Mouse (Mus musculus): ENCODE results near the gene Tex12. TPM values are rescaled to one million over a fixed set of nuclear protein-coding genes. Genes with fewer than 3 reads are reported as not detected.

The Tex12 gene
- polyA plus RNA-seq, 1 experiment from 2014 or later: not detected

Other genes starting within 250 kb of the Tex12 start
- 184 and 204 TPM in 2 replicates for gene Rpl10-ps3, start 216.4 kb downstream of the Tex12 start, polyA plus RNA-seq (2016; fragmentation: Nextera tagmentation; extraction: Ambion mirVana)
- 1.2 TPM in 2 replicates for gene Plet1, start 66.8 kb downstream of the Tex12 start, polyA plus RNA-seq (2016; fragmentation: Nextera tagmentation; extraction: Ambion mirVana)
- gene Pts, start 32.6 kb downstream of the Tex12 start, polyA plus RNA-seq (2016; fragmentation: Nextera tagmentation; extraction: Ambion mirVana): 71.9 and 73.6 TPM in 2 replicates
- gene Il18, start 6.5 kb downstream of the Tex12 start, polyA plus RNA-seq (2016; fragmentation: Nextera tagmentation; extraction: Ambion mirVana): 3.3 and 5.1 TPM in 2 replicates
- 0.12 TPM in 1 of 2 replicates, not detected in the other for gene Bco2, start 6.1 kb downstream of the Tex12 start, polyA plus RNA-seq (2016; fragmentation: Nextera tagmentation; extraction: Ambion mirVana)
- gene Sdhd, start 42.5 kb upstream of the Tex12 start, polyA plus RNA-seq (2016; fragmentation: Nextera tagmentation; extraction: Ambion mirVana): 240 and 246 TPM in 2 replicates
- gene Timm8b, start 42.6 kb upstream of the Tex12 start, polyA plus RNA-seq (2016; fragmentation: Nextera tagmentation; extraction: Ambion mirVana): 304 and 322 TPM in 2 replicates
- 4.4 and 4.8 TPM in 2 replicates for gene Pih1d2, start 56.0 kb upstream of the Tex12 start, polyA plus RNA-seq (2016; fragmentation: Nextera tagmentation; extraction: Ambion mirVana)
- gene Nkapd1, start 56.1 kb upstream of the Tex12 start, polyA plus RNA-seq (2016; fragmentation: Nextera tagmentation; extraction: Ambion mirVana): 28.5 and 31.4 TPM in 2 replicates
- 44.4 and 47.4 TPM in 2 replicates for gene Dlat, start 98.5 kb upstream of the Tex12 start, polyA plus RNA-seq (2016; fragmentation: Nextera tagmentation; extraction: Ambion mirVana)
- gene Dixdc1, start 178.2 kb upstream of the Tex12 start, polyA plus RNA-seq (2016; fragmentation: Nextera tagmentation; extraction: Ambion mirVana): 20.2 and 20.8 TPM in 2 replicates
- gene 2310030G06Rik, start 185.2 kb upstream of the Tex12 start, polyA plus RNA-seq (2016; fragmentation: Nextera tagmentation; extraction: Ambion mirVana): 4.5 and 4.6 TPM in 2 replicates
- 25.4 and 36.0 TPM in 2 replicates for gene Cryab, start 190.0 kb upstream of the Tex12 start, polyA plus RNA-seq (2016; fragmentation: Nextera tagmentation; extraction: Ambion mirVana)
- 8.5 and 10.1 TPM in 2 replicates for gene Hspb2, start 191.0 kb upstream of the Tex12 start, polyA plus RNA-seq (2016; fragmentation: Nextera tagmentation; extraction: Ambion mirVana)
- gene Fdxacb1, start 206.9 kb upstream of the Tex12 start, polyA plus RNA-seq (2016; fragmentation: Nextera tagmentation; extraction: Ambion mirVana): 10.5 and 12.5 TPM in 2 replicates
- 43.9 and 44.1 TPM in 2 replicates for gene Alg9, start 213.7 kb upstream of the Tex12 start, polyA plus RNA-seq (2016; fragmentation: Nextera tagmentation; extraction: Ambion mirVana)
- 31.5 and 34.2 TPM in 2 replicates for gene 1110032A03Rik, start 214.2 kb upstream of the Tex12 start, polyA plus RNA-seq (2016; fragmentation: Nextera tagmentation; extraction: Ambion mirVana)